Mouse (Mus musculus): ENCODE measurements around the gene Stk40. TPM values are rescaled to one million over a fixed set of nuclear protein-coding genes. Genes with fewer than 3 reads are reported as not detected.

Stk40 gene
- polyA plus RNA-seq, 1 experiment = 33.5 TPM

DNA sequence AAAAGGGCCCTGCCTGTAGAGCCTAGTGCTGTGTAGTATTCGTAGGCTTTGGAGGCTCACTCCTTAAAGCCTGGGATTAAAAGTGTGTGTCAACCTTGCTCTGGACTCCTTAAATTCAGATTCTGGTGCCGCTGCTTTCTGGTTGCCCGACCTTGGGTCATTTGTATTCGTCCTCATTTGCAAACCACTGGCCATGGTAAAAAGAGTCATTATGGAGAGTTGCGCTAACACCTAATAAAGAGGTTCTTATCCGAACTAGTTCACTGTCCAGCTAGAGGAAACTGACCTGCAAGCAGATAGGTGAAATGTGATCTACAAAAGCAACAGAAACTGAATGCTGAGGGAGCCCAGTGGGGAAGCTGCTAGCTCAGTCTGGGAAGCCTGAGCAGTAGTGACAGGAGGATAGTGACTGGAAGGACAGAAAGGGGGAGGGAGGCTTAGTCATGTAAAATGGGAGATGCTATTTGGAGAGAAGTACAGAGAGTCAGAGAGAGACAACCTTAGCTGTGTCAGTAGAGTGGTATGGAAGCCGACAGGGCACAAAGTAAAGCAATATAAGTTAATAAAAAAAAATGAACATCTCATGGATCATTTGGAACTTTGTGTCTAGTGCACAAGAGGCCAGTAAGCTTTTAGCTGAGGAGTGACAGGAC, 1.5 kb downstream of the Stk40 start:
- Histone ChIP-seq H3K4me3 (ENCODE audit: control insufficient read depth, low read depth, low read length) (peak overlapping the region; percentile 19), H3K27me3 (ENCODE audit: control insufficient read depth, insufficient read depth, low read length) (no peaks in the 10 kb centered on the region), H3K27ac (ENCODE audit: control insufficient read depth, insufficient read depth, low read depth, low read length) (no peak overlapping the region), H3K36me3 (ENCODE audit: control insufficient read depth, insufficient read depth, low read length) (no peaks in the 10 kb centered on the region), H3K4me1 (ENCODE audit: control insufficient read depth, insufficient read depth, low read length) (peaks cover 24% of the 10 kb centered on the region)
- no peak for TF ChIP-seq CTCF (IDR thresholded peaks at IDR 0.05; ENCODE audit: control insufficient read depth, insufficient read depth, insufficient replicate concordance, low read depth, low read length)
- no peak for TF ChIP-seq POLR2A (IDR thresholded peaks at IDR 0.05; ENCODE audit: control insufficient read depth, low read depth, low read length)

DNA sequence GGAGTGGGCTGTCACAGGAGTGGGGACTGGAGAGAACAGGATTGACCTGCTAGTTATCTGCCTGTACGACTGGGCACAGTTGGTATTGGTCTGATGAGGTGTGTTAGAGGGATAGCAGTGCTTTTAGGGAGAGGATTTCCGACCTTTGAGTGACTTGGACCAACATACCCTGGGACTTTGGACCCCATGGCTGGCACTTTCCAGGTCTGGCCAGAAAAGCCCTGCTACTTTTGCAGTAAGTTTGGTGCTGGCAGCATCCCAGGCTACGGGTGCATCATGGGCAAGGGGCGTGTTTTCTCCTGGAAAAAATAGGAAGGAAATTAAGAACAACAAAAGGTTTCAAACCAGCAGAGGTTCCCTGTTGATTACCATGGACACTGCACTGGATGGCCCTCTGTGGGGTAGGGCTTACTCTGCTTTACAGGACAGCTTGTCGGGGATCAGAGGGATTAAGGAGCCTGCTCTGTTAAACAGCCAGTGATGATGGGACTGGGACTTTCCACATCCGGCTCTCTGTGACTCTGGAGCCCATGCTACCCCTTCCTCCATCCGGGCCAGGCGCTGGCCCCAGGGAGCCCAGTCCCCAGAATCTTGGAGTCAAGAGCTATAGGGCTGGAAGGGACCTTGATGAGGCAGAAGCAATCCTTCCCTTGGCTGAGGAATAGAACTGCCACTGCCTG, 4.4 kb downstream of the Stk40 start:
- Histone ChIP-seq H3K4me3 (ENCODE audit: control insufficient read depth, low read depth, low read length) (no peak overlapping the region), H3K36me3 (ENCODE audit: control insufficient read depth, insufficient read depth, low read length) (no peaks in the 10 kb centered on the region), H3K27ac (ENCODE audit: control insufficient read depth, insufficient read depth, low read depth, low read length) (peak overlapping the region; percentile 40), H3K4me1 (ENCODE audit: control insufficient read depth, insufficient read depth, low read length) (peaks cover 21% of the 10 kb centered on the region), H3K27me3 (ENCODE audit: control insufficient read depth, insufficient read depth, low read length) (no peaks in the 10 kb centered on the region)
- TF ChIP-seq POLR2A (IDR thresholded peaks at IDR 0.05; ENCODE audit: control insufficient read depth, low read depth, low read length) = no peak
- TF ChIP-seq CTCF (IDR thresholded peaks at IDR 0.05; ENCODE audit: control insufficient read depth, insufficient read depth, insufficient replicate concordance, low read depth, low read length) = no peak

DNA sequence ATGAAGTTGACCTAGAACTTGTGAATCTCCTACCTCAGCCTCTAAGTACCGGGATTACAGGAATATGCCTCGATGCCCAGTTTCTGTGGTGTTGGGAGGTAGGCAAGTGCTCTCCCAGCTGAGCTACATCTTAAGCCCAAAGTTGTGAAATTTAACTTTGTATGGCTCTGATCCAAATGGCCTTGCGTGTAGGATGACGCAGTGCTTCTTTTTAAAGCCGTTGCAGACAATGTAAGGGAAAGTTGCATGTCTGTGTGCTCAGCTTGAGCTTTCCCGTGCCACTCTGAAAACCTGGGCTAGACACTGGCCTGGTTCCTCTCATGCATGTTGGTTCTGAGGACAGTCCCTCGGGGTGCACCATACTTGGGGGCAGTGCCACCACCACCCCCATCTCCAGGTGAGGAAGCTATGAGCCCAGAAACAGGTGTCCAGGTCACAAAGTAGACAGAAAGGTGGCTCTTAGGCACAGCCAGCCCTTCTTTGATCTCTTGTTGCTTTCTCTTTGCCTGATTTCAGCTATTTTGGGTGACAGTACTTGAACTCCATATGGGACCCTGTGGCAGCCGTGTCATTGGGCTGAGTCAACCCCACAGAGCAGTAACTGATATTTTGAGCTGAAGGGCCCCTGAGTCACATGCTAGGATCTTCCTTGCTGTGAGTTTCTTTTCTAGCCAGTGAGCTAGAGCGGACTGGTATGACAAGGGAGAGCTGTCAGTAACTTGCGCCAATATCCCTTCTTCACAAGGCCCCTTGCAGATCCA, 6.0 kb downstream of the Stk40 start:
- no peak for TF ChIP-seq CTCF (IDR thresholded peaks at IDR 0.05; ENCODE audit: control insufficient read depth, insufficient read depth, insufficient replicate concordance, low read depth, low read length)
- TF ChIP-seq POLR2A (IDR thresholded peaks at IDR 0.05; ENCODE audit: control insufficient read depth, low read depth, low read length) = no peak
- Histone ChIP-seq H3K27me3 (ENCODE audit: control insufficient read depth, insufficient read depth, low read length) (no peaks in the 10 kb centered on the region), H3K36me3 (ENCODE audit: control insufficient read depth, insufficient read depth, low read length) (no peaks in the 10 kb centered on the region), H3K4me1 (ENCODE audit: control insufficient read depth, insufficient read depth, low read length) (peaks cover 15% of the 10 kb centered on the region), H3K27ac (ENCODE audit: control insufficient read depth, insufficient read depth, low read depth, low read length) (peak overlapping the region; percentile 16; the same call in 1 of the 2 replicates), H3K4me3 (ENCODE audit: control insufficient read depth, low read depth, low read length) (no peak overlapping the region)

DNA sequence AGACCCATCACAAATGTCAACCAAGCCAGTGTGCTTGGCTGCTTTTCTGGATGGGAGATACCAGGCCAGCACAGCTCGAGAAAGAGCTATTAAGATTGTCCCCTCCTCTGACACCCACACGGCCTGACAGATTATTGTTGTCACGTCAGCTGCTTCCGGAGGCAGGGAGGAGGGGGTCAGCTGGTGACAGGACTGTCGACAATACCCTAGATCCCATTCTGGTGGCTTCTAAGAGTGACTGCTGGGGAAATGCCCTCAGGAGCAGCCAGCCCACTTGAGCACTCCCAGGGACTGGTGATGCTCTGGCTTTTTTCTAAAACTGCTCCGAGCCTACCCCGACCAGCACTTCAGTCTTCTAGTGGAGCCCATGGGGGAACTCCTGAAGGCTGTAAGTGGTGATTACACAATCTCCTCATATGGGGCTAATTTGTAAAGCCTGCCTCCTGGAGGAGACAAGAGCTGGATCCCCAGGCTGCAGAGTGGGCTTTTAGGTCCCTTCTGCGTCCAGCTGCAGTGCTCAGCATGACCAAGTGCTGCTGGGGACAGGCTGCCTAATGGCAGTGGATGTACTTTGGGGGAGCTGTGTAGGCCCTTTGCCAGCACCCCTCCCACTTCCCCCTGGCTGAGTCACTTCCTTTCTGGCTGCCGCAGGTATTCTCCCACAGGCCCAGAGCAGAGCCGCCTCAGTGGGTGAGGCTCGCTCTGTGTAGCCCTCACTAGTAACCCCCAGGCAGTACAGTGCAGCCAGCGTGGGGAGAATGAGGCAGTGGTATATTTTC, 6.8 kb downstream of the Stk40 start:
- no peak overlapping the region for H3K4me3 ChIP-seq (ENCODE audit: control insufficient read depth, low read depth, low read length)
- peaks cover 13% of the 10 kb centered on the region for H3K4me1 ChIP-seq (ENCODE audit: control insufficient read depth, insufficient read depth, low read length)
- H3K27ac ChIP-seq (ENCODE audit: control insufficient read depth, insufficient read depth, low read depth, low read length) = peak overlapping the region; percentile 66
- H3K27me3 ChIP-seq (ENCODE audit: control insufficient read depth, insufficient read depth, low read length) = no peaks in the 10 kb centered on the region
- no peaks in the 10 kb centered on the region for H3K36me3 ChIP-seq (ENCODE audit: control insufficient read depth, insufficient read depth, low read length)
- TF ChIP-seq POLR2A (IDR thresholded peaks at IDR 0.05; ENCODE audit: control insufficient read depth, low read depth, low read length) = no peak

DNA sequence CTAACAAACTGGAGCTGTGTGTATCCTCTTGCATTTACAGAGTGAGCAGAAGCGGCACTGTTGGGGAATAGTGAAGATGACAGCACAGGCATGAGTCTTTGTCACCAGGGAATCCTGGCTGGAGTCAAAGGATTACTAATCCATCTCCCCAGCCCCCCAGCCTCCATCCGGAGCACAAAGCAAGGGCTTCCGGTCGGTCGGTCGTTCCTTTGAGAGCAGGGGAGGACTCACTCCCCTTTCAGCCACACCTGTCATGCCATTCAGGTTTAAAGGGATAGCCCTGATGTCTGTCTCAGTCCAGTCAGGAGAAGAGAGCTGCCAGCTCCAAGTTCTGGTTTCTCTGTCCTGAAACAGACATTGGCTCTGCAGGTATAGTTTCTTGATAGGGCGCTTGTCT, 7.4 kb downstream of the Stk40 start:
- Histone ChIP-seq H3K4me1 (ENCODE audit: control insufficient read depth, insufficient read depth, low read length) (peaks cover 13% of the 10 kb centered on the region), H3K27me3 (ENCODE audit: control insufficient read depth, insufficient read depth, low read length) (no peaks in the 10 kb centered on the region), H3K27ac (ENCODE audit: control insufficient read depth, insufficient read depth, low read depth, low read length) (peak overlapping the region; percentile 0), H3K4me3 (ENCODE audit: control insufficient read depth, low read depth, low read length) (no peak overlapping the region), H3K36me3 (ENCODE audit: control insufficient read depth, insufficient read depth, low read length) (no peaks in the 10 kb centered on the region)
- TF ChIP-seq POLR2A (IDR thresholded peaks at IDR 0.05; ENCODE audit: control insufficient read depth, low read depth, low read length) (no peak), CTCF (IDR thresholded peaks at IDR 0.05; ENCODE audit: control insufficient read depth, insufficient read depth, insufficient replicate concordance, low read depth, low read length) (no peak)

DNA sequence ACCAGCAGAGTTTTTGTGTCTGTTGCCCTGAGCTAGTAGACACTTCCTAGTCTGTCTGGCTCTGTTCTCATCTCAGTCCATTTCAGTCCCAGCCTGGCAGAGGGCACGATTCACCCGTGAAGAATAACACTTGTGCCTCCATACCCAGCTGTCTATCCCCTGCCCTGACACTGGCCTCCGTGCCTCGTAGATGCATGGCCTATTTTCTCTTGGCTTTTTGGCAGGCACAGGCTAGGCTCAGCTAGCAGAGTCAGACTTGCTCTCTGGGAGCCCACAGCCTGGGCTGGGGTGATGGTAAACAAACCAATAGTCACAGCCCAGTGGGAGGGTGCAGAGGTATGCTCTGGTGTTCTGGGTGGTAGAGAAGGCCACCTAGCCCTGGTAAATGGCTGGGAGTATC, 9.5 kb downstream of the Stk40 start:
- H3K4me1 ChIP-seq (ENCODE audit: control insufficient read depth, insufficient read depth, low read length) = peaks cover 10% of the 10 kb centered on the region
- TF ChIP-seq CTCF (IDR thresholded peaks at IDR 0.05; ENCODE audit: control insufficient read depth, insufficient read depth, insufficient replicate concordance, low read depth, low read length) (no peak), POLR2A (IDR thresholded peaks at IDR 0.05; ENCODE audit: control insufficient read depth, low read depth, low read length) (no peak)
- peaks cover 1% of the 10 kb centered on the region; the same call in 1 of the 2 replicates for H3K36me3 ChIP-seq (ENCODE audit: control insufficient read depth, insufficient read depth, low read length)
- H3K4me3 ChIP-seq (ENCODE audit: control insufficient read depth, low read depth, low read length) = no peak overlapping the region
- no peak overlapping the region for H3K27ac ChIP-seq (ENCODE audit: control insufficient read depth, insufficient read depth, low read depth, low read length)
- no peaks in the 10 kb centered on the region for H3K27me3 ChIP-seq (ENCODE audit: control insufficient read depth, insufficient read depth, low read length)
